Mouse (Mus musculus): ENCODE results near the gene Gen1. TPM values are rescaled to one million over a fixed set of nuclear protein-coding genes. Genes with fewer than 3 reads are reported as not detected.
A peak's percentile ranks its signal among the peaks of the same experiment; 100 is the strongest.

The Gen1 gene
- polyA plus RNA-seq, 1 experiment: 0.95 TPM

DNA sequence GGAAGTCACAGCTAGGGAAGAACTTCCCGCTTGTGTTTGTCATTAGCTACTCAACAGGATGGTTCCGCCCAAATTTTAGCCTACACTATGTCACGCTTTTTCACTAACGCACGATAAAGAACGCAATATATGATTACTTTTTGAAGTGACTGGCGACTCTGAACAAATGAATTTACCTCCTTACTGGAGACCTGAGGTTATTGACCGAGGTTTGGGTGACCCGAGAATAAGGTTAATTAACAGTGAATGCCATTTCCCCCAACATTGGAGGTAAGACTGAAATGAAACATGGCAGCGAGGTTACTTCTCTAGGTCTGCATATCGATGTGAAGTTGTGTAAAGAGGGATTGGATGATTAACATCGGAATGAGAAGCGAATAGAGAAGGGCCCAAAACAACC is 706 bp downstream of the Gen1 start:
- H3K4me3 ChIP-seq (ENCODE audit: insufficient read depth, low read depth, low read length): peak overlapping the region; percentile 62
- H3K27ac ChIP-seq (replicated peaks; ENCODE audit: low read depth, low read length): no peak overlapping the region
- peaks cover 5% of the 10 kb centered on the region for H3K4me1 ChIP-seq (ENCODE audit: control insufficient read depth, insufficient read depth, insufficient read length, low read length)

DNA sequence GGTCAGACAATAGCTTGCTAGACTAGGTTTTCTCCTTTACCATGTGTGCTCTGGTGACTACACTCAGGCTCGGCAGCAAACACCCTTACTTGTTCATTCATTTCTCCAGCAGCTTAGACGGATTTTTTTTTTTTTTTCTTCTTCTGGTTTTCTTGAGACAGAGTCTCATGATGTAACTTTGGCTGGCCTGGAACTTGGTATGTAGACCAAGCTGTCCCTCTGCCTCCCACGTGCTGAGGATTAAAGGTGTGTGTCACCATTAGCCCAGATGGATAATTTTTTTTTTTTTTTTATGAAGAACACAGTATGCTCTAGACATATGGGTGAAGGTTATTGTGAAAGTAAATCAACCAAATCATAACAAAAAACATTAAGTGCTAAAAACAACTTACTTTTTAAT is 15.3 kb downstream of the Gen1 start:
- Histone ChIP-seq H3K4me1 (ENCODE audit: control insufficient read depth, insufficient read depth, insufficient read length, low read length) (no peaks in the 10 kb centered on the region), H3K27ac (replicated peaks; ENCODE audit: low read depth, low read length) (no peak overlapping the region), H3K4me3 (ENCODE audit: insufficient read depth, low read depth, low read length) (no peak overlapping the region)

DNA sequence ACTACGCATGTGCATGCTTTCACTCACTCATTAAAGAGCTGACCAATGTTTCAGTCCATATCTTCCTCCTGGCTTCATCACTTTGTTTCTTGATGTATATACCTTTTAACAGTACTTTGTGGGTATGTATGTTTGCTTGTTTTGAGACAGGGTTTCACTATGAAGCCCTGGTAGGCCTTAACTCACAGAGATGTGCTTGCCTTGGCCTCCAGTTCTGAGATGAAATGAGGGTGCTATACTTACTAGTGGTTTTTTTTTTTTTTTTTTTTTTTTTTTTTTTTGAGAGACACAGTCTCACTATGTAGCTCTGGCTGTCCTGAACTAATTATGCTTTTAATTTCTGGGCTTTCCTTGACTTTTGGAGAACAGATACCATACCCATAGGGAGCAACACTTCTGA is 18.1 kb downstream of the Gen1 start:
- Histone ChIP-seq H3K27ac (replicated peaks; ENCODE audit: low read depth, low read length) (no peak overlapping the region), H3K4me3 (ENCODE audit: insufficient read depth, low read depth, low read length) (no peak overlapping the region), H3K4me1 (ENCODE audit: control insufficient read depth, insufficient read depth, insufficient read length, low read length) (no peaks in the 10 kb centered on the region)

DNA sequence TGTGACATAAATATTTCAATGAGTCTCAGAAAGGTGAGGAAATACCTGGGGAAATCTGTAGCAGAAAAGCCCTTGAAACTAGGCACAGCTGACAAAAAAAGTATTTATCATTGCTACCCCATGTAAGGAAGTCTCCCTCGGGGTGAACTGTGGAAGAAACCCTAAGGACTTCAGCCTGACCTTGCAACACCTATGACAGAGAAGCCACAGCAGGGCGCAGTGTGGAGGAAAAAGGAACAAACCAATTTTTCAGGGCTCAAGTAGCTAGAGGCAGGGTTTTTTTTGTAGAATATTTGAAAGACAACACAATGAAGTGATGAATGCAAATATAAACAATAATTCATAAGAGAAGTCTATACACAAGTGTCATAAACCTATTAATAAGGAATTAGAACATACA is 29.6 kb downstream of the Gen1 start:
- Histone ChIP-seq H3K4me3 (ENCODE audit: insufficient read depth, low read depth, low read length) (no peak overlapping the region), H3K27ac (replicated peaks; ENCODE audit: low read depth, low read length) (no peak overlapping the region), H3K4me1 (ENCODE audit: control insufficient read depth, insufficient read depth, insufficient read length, low read length) (no peaks in the 10 kb centered on the region)

DNA sequence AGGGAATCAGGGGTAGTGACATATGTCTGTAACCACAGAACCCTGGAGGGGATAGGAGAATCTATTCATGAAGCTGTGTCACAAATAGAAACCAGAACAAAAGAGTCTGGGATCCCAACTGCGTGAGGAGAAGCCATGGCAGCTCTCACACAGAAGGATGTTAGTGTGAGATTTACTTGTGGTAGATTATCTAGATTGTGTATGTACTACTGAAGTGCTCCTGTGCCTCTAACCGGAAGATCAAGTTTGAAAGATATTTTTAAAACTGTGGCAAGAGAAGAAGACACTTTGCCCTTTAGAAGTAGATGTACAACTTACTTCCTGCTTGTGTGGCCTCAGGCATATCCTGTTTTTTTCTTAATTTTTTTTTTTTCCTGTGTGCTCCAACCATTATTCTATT is 35.3 kb downstream of the Gen1 start:
- no peaks in the 10 kb centered on the region for H3K4me1 ChIP-seq (ENCODE audit: control insufficient read depth, insufficient read depth, insufficient read length, low read length)
- H3K4me3 ChIP-seq (ENCODE audit: insufficient read depth, low read depth, low read length): no peak overlapping the region
- H3K27ac ChIP-seq (replicated peaks; ENCODE audit: low read depth, low read length): no peak overlapping the region

DNA sequence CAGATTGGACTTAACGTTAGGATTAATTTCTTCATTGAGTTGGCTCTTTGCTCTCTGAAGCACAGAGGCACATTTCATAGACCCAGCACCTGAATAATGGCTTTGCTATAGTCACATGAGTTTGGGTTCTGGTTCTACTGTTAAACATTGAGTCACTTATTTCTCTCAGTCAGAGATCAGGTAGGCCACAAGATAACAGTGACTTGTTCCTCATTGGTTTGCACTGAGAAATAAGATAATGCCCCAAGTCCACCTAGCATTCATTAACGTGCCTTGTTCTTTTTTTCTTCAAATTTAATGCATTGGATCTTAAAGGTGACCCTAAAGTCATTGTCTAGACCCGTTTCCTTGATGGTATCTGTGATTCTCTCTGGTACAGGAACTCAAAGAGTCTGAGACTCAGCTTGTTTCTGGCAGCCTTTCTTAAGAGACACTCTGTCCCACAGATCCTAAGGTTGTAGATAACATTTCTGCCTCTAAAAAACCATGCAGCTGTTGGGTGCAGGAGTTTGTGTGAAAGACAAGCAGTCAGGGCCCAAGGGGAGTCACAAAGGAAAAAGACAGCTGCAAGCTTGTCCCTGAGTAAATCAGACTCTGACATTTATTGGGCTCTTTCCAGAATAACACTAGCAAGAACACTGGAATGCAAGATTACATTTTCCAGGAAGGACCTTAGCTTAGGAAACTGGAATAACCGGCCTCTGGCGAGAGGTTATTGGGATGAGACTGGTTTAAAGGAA is 38.9 kb downstream of the Gen1 start:
- H3K4me1 ChIP-seq (ENCODE audit: control insufficient read depth, insufficient read depth, insufficient read length, low read length): no peaks in the 10 kb centered on the region
- H3K4me3 ChIP-seq (ENCODE audit: insufficient read depth, low read depth, low read length): no peak overlapping the region
- H3K27ac ChIP-seq (replicated peaks; ENCODE audit: low read depth, low read length): no peak overlapping the region

DNA sequence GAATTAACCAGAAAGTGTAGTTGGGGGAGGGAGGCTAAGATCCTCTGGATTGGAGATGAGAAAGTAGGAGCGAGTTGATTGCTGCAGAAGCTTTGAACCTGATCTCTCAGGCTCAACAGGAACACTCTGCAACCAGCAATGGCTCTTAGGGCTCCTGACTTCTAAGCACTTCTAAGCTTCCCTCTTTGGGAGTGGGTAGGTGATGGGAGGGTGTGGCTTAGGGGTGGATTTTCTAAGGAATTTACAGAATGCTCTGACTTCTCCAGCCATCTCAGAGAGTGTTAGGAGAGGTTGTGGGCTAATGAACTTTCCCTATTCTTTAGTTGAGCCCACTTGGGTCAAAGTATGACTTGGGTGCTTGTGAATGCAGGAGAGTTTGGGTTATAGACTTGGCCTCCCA is 39.5 kb downstream of the Gen1 start:
- Histone ChIP-seq H3K4me3 (ENCODE audit: insufficient read depth, low read depth, low read length) (no peak overlapping the region), H3K27ac (replicated peaks; ENCODE audit: low read depth, low read length) (no peak overlapping the region), H3K4me1 (ENCODE audit: control insufficient read depth, insufficient read depth, insufficient read length, low read length) (no peaks in the 10 kb centered on the region)

DNA sequence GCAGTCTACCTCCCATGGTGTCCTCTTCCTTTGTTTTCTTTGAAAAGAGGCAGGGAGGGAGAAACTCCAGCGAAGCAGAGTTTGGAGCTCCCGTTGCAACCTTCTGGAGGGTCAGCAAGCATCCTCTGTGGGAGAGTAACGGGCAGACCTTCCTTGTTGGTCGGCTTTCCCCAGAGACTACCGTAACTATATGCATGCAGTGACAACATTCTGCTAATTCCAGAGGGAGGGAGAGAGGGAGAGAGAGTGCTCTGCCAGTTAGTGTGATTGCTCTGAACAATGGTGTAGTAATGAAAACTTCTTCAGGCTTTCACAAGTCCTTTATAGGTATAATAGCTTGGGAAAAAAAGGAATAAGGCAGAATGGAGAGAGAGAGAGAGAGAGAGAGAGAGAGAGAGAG is 40.9 kb downstream of the Gen1 start:
- Histone ChIP-seq H3K4me1 (ENCODE audit: control insufficient read depth, insufficient read depth, insufficient read length, low read length) (no peaks in the 10 kb centered on the region), H3K27ac (replicated peaks; ENCODE audit: low read depth, low read length) (no peak overlapping the region), H3K4me3 (ENCODE audit: insufficient read depth, low read depth, low read length) (no peak overlapping the region)

DNA sequence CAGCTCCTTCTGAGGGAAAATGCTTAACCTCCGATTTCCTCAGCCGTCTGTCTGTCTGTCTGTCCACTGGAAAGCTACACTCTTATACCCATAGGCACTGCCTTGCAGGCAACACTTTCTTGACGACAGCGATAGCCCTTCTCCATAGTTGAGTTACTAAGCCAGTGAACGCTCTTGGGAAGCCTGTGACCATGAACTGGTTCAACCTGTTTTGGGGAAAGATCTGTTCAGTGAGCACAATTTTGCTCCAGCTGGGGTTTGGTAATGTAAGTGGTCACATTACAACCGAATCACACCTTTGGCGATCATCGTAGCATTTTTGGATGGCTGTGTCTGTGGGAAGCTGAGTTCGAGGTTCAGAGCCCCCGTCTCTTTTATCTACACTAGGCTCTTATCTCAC is 42.5 kb downstream of the Gen1 start:
- H3K4me1 ChIP-seq (ENCODE audit: control insufficient read depth, insufficient read depth, insufficient read length, low read length): no peaks in the 10 kb centered on the region
- no peak overlapping the region for H3K4me3 ChIP-seq (ENCODE audit: insufficient read depth, low read depth, low read length)
- H3K27ac ChIP-seq (replicated peaks; ENCODE audit: low read depth, low read length): no peak overlapping the region

DNA sequence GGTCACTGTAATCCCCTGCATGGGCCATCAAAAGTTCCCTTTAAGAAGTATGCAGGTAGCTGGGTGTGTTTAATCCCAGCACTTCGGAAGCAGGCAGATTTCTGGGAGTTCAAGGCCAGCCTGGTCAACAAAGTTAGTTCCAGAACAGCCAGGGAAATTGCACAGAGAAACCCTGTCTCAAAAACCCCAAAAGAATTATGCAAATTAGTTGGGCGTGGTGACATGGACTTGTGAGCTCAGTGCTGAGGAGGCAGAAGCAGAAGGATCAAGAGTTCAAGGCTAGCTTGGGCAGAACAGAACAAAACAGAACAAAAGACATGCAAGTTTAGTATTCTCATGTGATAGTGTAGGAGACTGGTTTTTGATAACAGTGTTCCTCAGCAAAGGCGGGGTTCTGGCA is 43.0 kb downstream of the Gen1 start:
- Histone ChIP-seq H3K27ac (replicated peaks; ENCODE audit: low read depth, low read length) (no peak overlapping the region), H3K4me3 (ENCODE audit: insufficient read depth, low read depth, low read length) (no peak overlapping the region), H3K4me1 (ENCODE audit: control insufficient read depth, insufficient read depth, insufficient read length, low read length) (no peaks in the 10 kb centered on the region)

DNA sequence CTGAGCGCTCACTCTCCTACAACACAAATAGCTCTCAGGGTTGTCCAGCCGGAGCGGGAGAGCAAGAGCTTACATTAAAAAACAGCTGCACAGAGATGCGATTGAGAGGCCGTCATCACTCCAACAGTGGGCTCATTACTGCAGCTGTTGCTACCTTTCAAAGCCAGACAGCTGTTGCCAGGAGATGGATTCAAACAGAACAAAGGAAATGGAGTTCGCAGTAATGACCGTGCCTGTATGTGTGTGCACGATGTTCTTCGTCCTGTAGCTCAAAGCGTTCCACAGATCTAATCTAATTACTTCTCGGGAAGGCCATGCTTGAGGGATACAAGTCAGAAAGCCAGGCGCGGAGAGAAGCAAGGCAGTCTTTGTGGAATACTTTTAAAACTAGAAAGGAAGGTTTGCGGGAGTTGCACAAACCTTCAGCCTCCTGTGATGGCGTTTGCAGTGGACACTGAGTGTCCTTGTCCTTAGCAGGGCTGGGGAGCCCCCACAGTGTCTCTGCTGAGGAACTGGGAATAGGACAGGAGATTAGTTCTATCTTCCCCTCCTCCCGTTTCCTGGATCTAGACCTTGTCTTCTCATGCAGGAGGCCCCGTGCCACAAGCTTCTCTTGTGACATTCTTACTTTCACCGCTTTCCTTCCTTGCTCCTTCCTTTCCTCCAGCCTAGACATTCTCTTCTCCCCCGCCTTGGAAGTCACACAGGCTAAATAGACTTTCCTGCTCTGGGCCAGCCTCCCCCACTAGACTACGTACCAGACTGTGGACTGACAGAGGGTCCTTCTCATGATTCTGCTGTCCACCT is 43.9 kb downstream of the Gen1 start:
- H3K4me1 ChIP-seq (ENCODE audit: control insufficient read depth, insufficient read depth, insufficient read length, low read length): no peaks in the 10 kb centered on the region
- no peak overlapping the region for H3K4me3 ChIP-seq (ENCODE audit: insufficient read depth, low read depth, low read length)
- H3K27ac ChIP-seq (replicated peaks; ENCODE audit: low read depth, low read length): no peak overlapping the region

DNA sequence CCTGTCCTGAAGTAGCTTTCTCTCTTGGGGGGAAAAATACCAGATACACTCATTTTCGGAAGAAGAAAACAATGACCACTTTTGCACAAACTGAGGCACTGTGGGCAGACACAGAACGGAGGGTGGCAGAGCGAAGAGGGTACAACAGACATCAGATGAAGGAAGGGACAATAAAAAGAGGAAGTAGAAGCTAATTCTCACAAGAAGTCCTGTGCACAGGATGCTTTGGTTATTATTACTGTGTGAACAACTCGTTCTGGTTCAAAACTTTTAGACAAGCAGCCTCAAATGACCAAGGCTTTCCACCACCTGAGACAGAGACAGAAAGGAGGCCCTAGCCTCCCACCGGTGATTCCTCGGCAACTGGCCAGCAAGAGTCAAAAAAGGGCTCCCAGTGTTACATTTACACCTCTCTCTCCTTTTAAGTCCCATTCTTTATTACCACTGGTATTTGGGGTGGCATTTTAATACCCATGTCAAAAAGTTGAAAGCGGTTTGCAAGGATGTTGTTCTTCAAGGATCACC is 47.8 kb downstream of the Gen1 start:
- Histone ChIP-seq H3K4me3 (ENCODE audit: insufficient read depth, low read depth, low read length) (no peak overlapping the region), H3K27ac (replicated peaks; ENCODE audit: low read depth, low read length) (no peak overlapping the region), H3K4me1 (ENCODE audit: control insufficient read depth, insufficient read depth, insufficient read length, low read length) (no peaks in the 10 kb centered on the region)

DNA sequence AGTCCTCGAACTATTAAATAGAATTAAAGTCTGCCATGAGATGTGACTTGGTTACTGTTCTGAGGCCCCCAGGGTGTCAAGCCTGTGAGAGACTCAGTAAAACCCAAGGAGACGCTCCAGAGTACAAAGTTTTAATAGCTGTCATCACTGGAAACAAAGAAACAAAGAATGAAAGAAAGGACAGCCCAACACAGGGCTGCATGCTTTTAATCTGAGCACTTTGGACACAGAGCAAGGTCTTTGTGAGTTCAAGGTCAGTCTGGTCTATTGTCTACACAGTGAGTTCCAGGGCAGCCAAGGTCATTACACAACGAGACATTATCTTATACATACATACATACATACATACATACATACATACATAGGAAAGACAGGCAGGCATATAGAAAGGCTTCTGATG is 49.1 kb downstream of the Gen1 start:
- H3K4me1 ChIP-seq (ENCODE audit: control insufficient read depth, insufficient read depth, insufficient read length, low read length): no peaks in the 10 kb centered on the region
- H3K4me3 ChIP-seq (ENCODE audit: insufficient read depth, low read depth, low read length): no peak overlapping the region
- no peak overlapping the region for H3K27ac ChIP-seq (replicated peaks; ENCODE audit: low read depth, low read length)

DNA sequence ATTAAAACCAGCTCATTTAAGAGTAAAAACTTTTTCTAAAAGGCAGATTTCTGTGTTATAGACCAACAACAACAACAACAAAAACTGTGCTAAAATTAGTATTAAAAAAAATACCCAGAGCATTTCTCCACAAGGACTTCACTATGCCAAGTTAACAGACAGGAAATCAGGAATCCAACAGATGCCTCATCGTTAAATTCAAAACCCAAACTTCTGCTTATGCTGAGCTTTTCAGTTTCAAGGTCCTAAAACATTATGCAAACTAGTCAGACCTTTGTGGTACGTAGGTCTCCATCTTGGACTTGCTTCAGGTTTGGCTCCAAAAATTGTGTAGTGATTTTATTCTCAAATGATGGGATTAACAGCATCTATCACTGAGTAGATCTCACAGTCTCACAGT is 50.0 kb downstream of the Gen1 start:
- H3K27ac ChIP-seq (replicated peaks; ENCODE audit: low read depth, low read length): no peak overlapping the region
- H3K4me1 ChIP-seq (ENCODE audit: control insufficient read depth, insufficient read depth, insufficient read length, low read length): no peaks in the 10 kb centered on the region
- no peak overlapping the region for H3K4me3 ChIP-seq (ENCODE audit: insufficient read depth, low read depth, low read length)

DNA sequence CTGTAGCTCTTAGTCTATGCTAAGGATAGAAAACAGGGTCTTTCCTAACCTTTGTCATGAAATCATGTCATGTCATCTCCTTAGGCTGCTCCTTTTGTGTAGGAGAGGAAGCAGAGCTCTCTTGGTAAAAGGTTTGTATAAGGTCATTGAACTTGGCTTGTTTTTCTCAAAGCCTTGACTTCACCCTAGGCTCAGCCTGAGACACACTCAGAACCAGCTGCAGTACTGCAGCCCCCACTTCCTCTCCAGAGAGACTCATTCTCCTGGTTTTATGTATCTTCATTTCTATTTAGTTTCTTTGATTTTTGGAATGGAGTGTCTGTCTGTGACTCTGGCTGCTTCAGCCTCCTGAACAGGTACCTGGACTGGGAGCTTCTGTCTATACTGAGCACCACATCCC is 50.8 kb downstream of the Gen1 start:
- no peaks in the 10 kb centered on the region for H3K4me1 ChIP-seq (ENCODE audit: control insufficient read depth, insufficient read depth, insufficient read length, low read length)
- H3K27ac ChIP-seq (replicated peaks; ENCODE audit: low read depth, low read length): no peak overlapping the region
- H3K4me3 ChIP-seq (ENCODE audit: insufficient read depth, low read depth, low read length): no peak overlapping the region

DNA sequence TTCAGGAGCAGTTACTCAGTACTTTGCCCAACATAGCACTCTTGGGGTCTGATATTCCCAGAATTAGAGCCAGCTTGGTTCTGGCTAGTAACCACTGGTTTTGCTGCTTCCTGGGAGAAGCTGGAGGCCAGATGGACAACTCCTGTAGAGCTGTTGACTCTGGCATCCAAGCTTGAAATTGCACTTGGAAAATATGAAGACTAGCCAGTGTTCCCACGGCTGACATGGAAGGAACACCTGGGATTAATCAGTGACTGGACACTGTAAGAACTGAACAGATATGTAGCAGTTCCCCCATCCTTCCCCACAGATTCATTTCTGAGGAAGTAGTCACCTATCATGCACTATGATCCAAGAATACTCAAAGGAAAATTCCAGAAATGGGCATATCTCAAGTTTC is 52.7 kb downstream of the Gen1 start:
- no peaks in the 10 kb centered on the region for H3K4me1 ChIP-seq (ENCODE audit: control insufficient read depth, insufficient read depth, insufficient read length, low read length)
- no peak overlapping the region for H3K4me3 ChIP-seq (ENCODE audit: insufficient read depth, low read depth, low read length)
- H3K27ac ChIP-seq (replicated peaks; ENCODE audit: low read depth, low read length): no peak overlapping the region
